Mouse (Mus musculus) midbrain, embryonic 14.5 days (tissue): ENCODE measurements around the gene Uba52. TPM values are rescaled to one million over a fixed set of nuclear protein-coding genes. Genes with fewer than 3 reads are reported as not detected.

Source experiments
- ATAC-seq: fragments of 200-750 bp; cut with Nextera tagmentation; 2 replicates; pipeline ENCODE4 v1.8.0; 2017; ENCODE audit warnings: moderate number of reproducible peaks, moderate library complexity; ENCODE audit not compliant: low FRiP score, low TSS enrichment
- DNase-seq: peaks from one replicate; pipeline ENCODE4 v3.0.0-alpha.2; 2015
- H3K27ac ChIP-seq: fragments of 300-500 bp; sonication (generic); replicated peaks from 2 replicates; pipeline ENCODE4 v1.5.1; 2014; ENCODE audit warnings: mild to moderate bottlenecking, low read depth, low read length, moderate library complexity
- H3K27me3 ChIP-seq: fragments of 300-500 bp; sonication (generic); 2 replicates; pipeline ENCODE4 v1.6.1; 2014; ENCODE audit warnings: low read length, control low read depth, mixed read lengths; ENCODE audit not compliant: control insufficient read depth, insufficient read depth
- H3K36me3 ChIP-seq: fragments of 300-500 bp; sonication (generic); 2 replicates; pipeline ENCODE4 v1.6.1; 2014; ENCODE audit warnings: low read length, control low read depth; ENCODE audit not compliant: control insufficient read depth, insufficient read depth
- H3K4me1 ChIP-seq: fragments of 300-500 bp; sonication (generic); 2 replicates; pipeline ENCODE4 v1.6.1; 2014; ENCODE audit warnings: mild to moderate bottlenecking, antibody characterized with exemption, low read length, control low read depth; ENCODE audit not compliant: control insufficient read depth, insufficient read depth
- H3K4me2 ChIP-seq: fragments of 300-500 bp; sonication (generic); 2 replicates; pipeline ENCODE4 v1.6.1; 2014; ENCODE audit warnings: mild to moderate bottlenecking, low read length, moderate library complexity
- H3K4me3 ChIP-seq: fragments of 300-500 bp; sonication (generic); replicated peaks from 2 replicates; pipeline ENCODE4 v1.5.1; 2014; ENCODE audit warnings: low read depth, low read length
- H3K9ac ChIP-seq: fragments of 300-500 bp; sonication (generic); replicated peaks from 2 replicates; pipeline ENCODE4 v1.6.1; 2014; ENCODE audit warnings: mild to moderate bottlenecking, low read length, moderate library complexity
- H3K9me3 ChIP-seq: fragments of 300-500 bp; sonication (generic); 2 replicates; pipeline ENCODE4 v1.6.1; 2016; ENCODE audit warnings: low read length, control low read depth, mixed read lengths; ENCODE audit not compliant: control insufficient read depth
- WGBS: fragments of 180-500 bp; shearing (Covaris S2); extraction: QIAGEN DNeasy Blood & Tissue Kit; methylation state at CpG from one replicate; pipeline ENCODE4 v1.1.7; 2014; 5-methylcytosine and 5-hydroxymethylcytosine counted together
- polyA plus RNA-seq: library from polyadenylated mRNA; unstranded; fragments of >200 nt; fragmentation: Nextera tagmentation; extraction: Ambion mirVana; gene quantifications from 2 replicates; pipeline ENCODE4 v1.2.1, GENCODE M21; 2014

Uba52 gene
- polyA plus RNA-seq, 1 experiment from 2014 or later: 696 TPM

GRCm38 (mm10) chr8:70462516-70462813, 48.1 kb downstream of the Uba52 start:
- Histone ChIP-seq H3K4me3 (no peak overlapping the region), H3K27me3 (no peaks in the 10 kb centered on the region), H3K36me3 (peaks cover 4% of the 10 kb centered on the region; the same call in 1 of the 2 replicates), H3K27ac (no peak overlapping the region), H3K9ac (no peak overlapping the region), H3K4me1 (no peaks in the 10 kb centered on the region), H3K4me2 (no peak overlapping the region), H3K9me3 (no peaks in the 10 kb centered on the region)
- 94% methylated on average over 8 of the region's 8 CpGs for WGBS
- ATAC-seq (no peak), DNase-seq (no peak)

GRCm38 (mm10) chr8:70461765-70462515, 48.7 kb downstream of the Uba52 start:
- ATAC-seq (0 out of 2 replicates have a peak, but pooled peaks have one; percentile 37), DNase-seq (no peak)
- WGBS: 90% methylated on average over 16 of the region's 16 CpGs
- Histone ChIP-seq H3K36me3 (peaks cover 4% of the 10 kb centered on the region; the same call in 1 of the 2 replicates), H3K27ac (no peak overlapping the region), H3K9me3 (no peaks in the 10 kb centered on the region), H3K27me3 (no peaks in the 10 kb centered on the region), H3K9ac (no peak overlapping the region), H3K4me1 (no peaks in the 10 kb centered on the region), H3K4me3 (no peak overlapping the region), H3K4me2 (no peak overlapping the region)

GRCm38 (mm10) chr8:70460606-70461005, 50.0 kb downstream of the Uba52 start:
- H3K9ac ChIP-seq: no peak overlapping the region
- 83% methylated on average over 9 of the region's 9 CpGs for WGBS
- no peak overlapping the region for H3K4me3 ChIP-seq
- H3K9me3 ChIP-seq: no peaks in the 10 kb centered on the region
- no peaks in the 10 kb centered on the region for H3K27me3 ChIP-seq
- H3K36me3 ChIP-seq: no peaks in the 10 kb centered on the region
- ATAC-seq (no peak), DNase-seq (no peak)
- no peak overlapping the region for H3K4me2 ChIP-seq
- no peak overlapping the region for H3K27ac ChIP-seq
- H3K4me1 ChIP-seq: no peaks in the 10 kb centered on the region

GRCm38 (mm10) chr8:70460199-70460598, 50.4 kb downstream of the Uba52 start:
- H3K9me3 ChIP-seq: no peaks in the 10 kb centered on the region
- H3K4me3 ChIP-seq: no peak overlapping the region
- H3K4me2 ChIP-seq: no peak overlapping the region
- ATAC-seq (no peak), DNase-seq (no peak)
- no peaks in the 10 kb centered on the region for H3K36me3 ChIP-seq
- no peaks in the 10 kb centered on the region for H3K4me1 ChIP-seq
- 93% methylated on average over 5 of the region's 5 CpGs for WGBS
- H3K27ac ChIP-seq: no peak overlapping the region
- no peak overlapping the region for H3K9ac ChIP-seq
- H3K27me3 ChIP-seq: no peaks in the 10 kb centered on the region

- no peak overlapping the region for H3K4me2 ChIP-seq
- no peak for DNase-seq
- no peaks in the 10 kb centered on the region for H3K36me3 ChIP-seq
- no peak overlapping the region for H3K9ac ChIP-seq
- H3K9me3 ChIP-seq: no peaks in the 10 kb centered on the region
- no peaks in the 10 kb centered on the region for H3K27me3 ChIP-seq
- WGBS: 97% methylated on average over 2 of the region's 2 CpGs
- no peaks in the 10 kb centered on the region for H3K4me1 ChIP-seq
- no peak overlapping the region for H3K27ac ChIP-seq
- no peak overlapping the region for H3K4me3 ChIP-seq
- no peak for ATAC-seq
These were observed 51.0 kb downstream of the Uba52 start for GRCm38 (mm10) chr8:70459636-70460035.

GRCm38 (mm10) chr8:70458462-70458861, 52.1 kb downstream of the Uba52 start:
- Histone ChIP-seq H3K27me3 (no peaks in the 10 kb centered on the region), H3K4me1 (no peaks in the 10 kb centered on the region), H3K9me3 (no peaks in the 10 kb centered on the region), H3K4me2 (no peak overlapping the region), H3K9ac (no peak overlapping the region), H3K27ac (no peak overlapping the region), H3K4me3 (no peak overlapping the region), H3K36me3 (no peaks in the 10 kb centered on the region)
- 91% methylated on average over 3 of the region's 3 CpGs for WGBS
- DNase-seq (no peak), ATAC-seq (no peak)

Other genes with a start within 250 kb of the Uba52 start
- 24.0 and 34.4 TPM in 2 replicates for gene Homer3, start 228.0 kb downstream of the Uba52 start, polyA plus RNA-seq
- 44.8 and 48.8 TPM in 2 replicates for gene Ddx49, start 208.3 kb downstream of the Uba52 start, polyA plus RNA-seq
- 274 and 309 TPM in 2 replicates for gene Cope, start 208.3 kb downstream of the Uba52 start, polyA plus RNA-seq
- 38.8 and 42.9 TPM in 2 replicates for gene Cers1, start 195.0 kb downstream of the Uba52 start, polyA plus RNA-seq
- not detected in 2 replicates for gene Gdf1, start 181.0 kb downstream of the Uba52 start, polyA plus RNA-seq
- gene Upf1, start 157.5 kb downstream of the Uba52 start, polyA plus RNA-seq: 16.9 and 18.4 TPM in 2 replicates
- 0.47 TPM in 1 of 2 replicates, not detected in the other for gene Comp, start 137.2 kb downstream of the Uba52 start, polyA plus RNA-seq
- gene Crtc1, start 71.2 kb downstream of the Uba52 start, polyA plus RNA-seq: 43.9 and 51.7 TPM in 2 replicates
- gene Klhl26, start 33.8 kb downstream of the Uba52 start, polyA plus RNA-seq: 24.2 and 27.2 TPM in 2 replicates
- gene Tmem59l, start 23.4 kb downstream of the Uba52 start, polyA plus RNA-seq: 104 and 143 TPM in 2 replicates
- gene Crlf1, start 17.6 kb downstream of the Uba52 start, polyA plus RNA-seq: 2.1 and 3.0 TPM in 2 replicates
- 152 and 190 TPM in 2 replicates for gene Rex1bd, start 4.0 kb downstream of the Uba52 start, polyA plus RNA-seq
- 328 and 408 TPM in 2 replicates for gene Fkbp8, start 16.9 kb upstream of the Uba52 start, polyA plus RNA-seq
- 50.7 and 52.6 TPM in 2 replicates for gene Kxd1, start 17.2 kb upstream of the Uba52 start, polyA plus RNA-seq
- 14.9 and 17.1 TPM in 2 replicates for gene Ell, start 28.7 kb upstream of the Uba52 start, polyA plus RNA-seq
- 91.9 and 101 TPM in 2 replicates for gene Isyna1, start 83.6 kb upstream of the Uba52 start, polyA plus RNA-seq
- gene Ssbp4, start 98.1 kb upstream of the Uba52 start, polyA plus RNA-seq: 172 and 213 TPM in 2 replicates
- 0.34 and 1.1 TPM in 2 replicates for gene Lrrc25, start 105.4 kb upstream of the Uba52 start, polyA plus RNA-seq
- gene Gdf15, start 121.7 kb upstream of the Uba52 start, polyA plus RNA-seq: 0.16 and 0.20 TPM in 2 replicates
- gene Pgpep1, start 149.6 kb upstream of the Uba52 start, polyA plus RNA-seq: 86.9 and 95.8 TPM in 2 replicates
- 175 and 201 TPM in 2 replicates for gene Lsm4, start 162.4 kb upstream of the Uba52 start, polyA plus RNA-seq
- gene Jund, start 188.1 kb upstream of the Uba52 start, polyA plus RNA-seq: 104 and 119 TPM in 2 replicates
- 0.05 TPM in 2 replicates for gene Iqcn, start 192.7 kb upstream of the Uba52 start, polyA plus RNA-seq
- not detected in 2 replicates for gene Gm3336, start 207.7 kb upstream of the Uba52 start, polyA plus RNA-seq
- gene Pde4c, start 212.9 kb upstream of the Uba52 start, polyA plus RNA-seq: 0.24 TPM in 1 of 2 replicates, not detected in the other
- gene Rab3a, start 243.9 kb upstream of the Uba52 start, polyA plus RNA-seq: 407 and 464 TPM in 2 replicates